Mouse (Mus musculus): ENCODE data around the gene Tex30. TPM values are rescaled to one million over a fixed set of nuclear protein-coding genes. Genes with fewer than 3 reads are reported as not detected.
"Not testable (repeated sequence)": the region's sequence is repeated elsewhere in the genome, so short reads cannot be mapped to it uniquely, and the experiment has no call there.

Tex30 gene
- total RNA-seq, 2 experiments from 2014 or later: 7.8 to 9.1 TPM

- no peak for DNase-seq (ENCODE audit: extremely low spot score in 1 of 2, low spot score in 2 of 2)
- intact Hi-C loops (cut with DNase I): no loop called here
Measured at GRCm38 (mm10) chr1:44057805-44058204, 44.4 kb downstream of the Tex30 start.

GRCm38 (mm10) chr1:44046556-44046955, 55.7 kb downstream of the Tex30 start:
- DNase-seq (ENCODE audit: extremely low spot score in 1 of 2, low spot score in 2 of 2): no peak
- intact Hi-C loops (cut with DNase I): loop anchor here (10.0 kb wide), 2 partner anchors 152 to 282 kb away; no protein-coding TSS in a partner anchor

GRCm38 (mm10) chr1:44045689-44046088, 56.6 kb downstream of the Tex30 start:
- intact Hi-C loops (cut with DNase I): loop anchor here (10.0 kb wide), 2 partner anchors 151 to 281 kb away; no protein-coding TSS in a partner anchor
- DNase-seq (ENCODE audit: extremely low spot score in 1 of 2, low spot score in 2 of 2): not testable (repeated sequence)

- intact Hi-C loops (cut with DNase I): loop anchor here (10.0 kb wide), 2 partner anchors 148 to 278 kb away; no protein-coding TSS in a partner anchor
- no peak for DNase-seq (ENCODE audit: extremely low spot score in 1 of 2, low spot score in 2 of 2)
Measured at GRCm38 (mm10) chr1:44042555-44042915, 59.7 kb downstream of the Tex30 start.

- DNase-seq (ENCODE audit: extremely low spot score in 1 of 2, low spot score in 2 of 2): peak; percentile 51 to 67
- intact Hi-C loops (cut with DNase I): loop anchor here (10.0 kb wide), 2 partner anchors 147 to 277 kb away; no protein-coding TSS in a partner anchor
Measured at GRCm38 (mm10) chr1:44041797-44042554, 60.3 kb downstream of the Tex30 start.

Other genes starting within 250 kb of the Tex30 start
- gene Tpp2, start 168.8 kb downstream of the Tex30 start, total RNA-seq (2021): 10 to 100 TPM; 62.5 to 62.7 TPM
- under 1 TPM; 0.30 to 0.51 TPM for gene Mettl21c, start 82.4 kb downstream of the Tex30 start, total RNA-seq (2021)
- not detected for gene Gm8251, start 40.5 kb downstream of the Tex30 start, total RNA-seq (2021)
- gene Kdelc1, start 16.4 kb upstream of the Tex30 start, total RNA-seq (2021): 10 to 100 TPM; 10.5 to 11.1 TPM
- gene Bivm, start 16.5 kb upstream of the Tex30 start, total RNA-seq (2021): 10 to 100 TPM; 42.9 to 45.6 TPM
- 10 to 100 TPM; 21.1 to 21.3 TPM for gene Ercc5, start 45.3 kb upstream of the Tex30 start, total RNA-seq (2021)
- not detected for gene Mettl21e, start 116.5 kb upstream of the Tex30 start, total RNA-seq (2021)

Data from left cerebral cortex, postnatal 10 days (tissue).